Mouse (Mus musculus) layer of hippocampus, postnatal 14 days (tissue): ENCODE measurements around the gene Ice2. TPM values are rescaled to one million over a fixed set of nuclear protein-coding genes. Genes with fewer than 3 reads are reported as not detected.
A peak's percentile ranks its signal among the peaks of the same experiment; 100 is the strongest.

ENCODE experiments used
- DNase-seq, 2 experiments: peaks; one replicate each; pipeline ENCODE4 v3.0.0; 2021 to 2022; ENCODE audit warnings: low spot score in 2 of 2, mixed read lengths in 1 of 2
- total RNA-seq, 2 experiments: library from RNA; stranded (reverse); gene quantifications; 2 replicates each; pipeline ENCODE4 v1.2.3; 2021

Ice2 gene
- total RNA-seq, 2 experiments from 2014 or later: 8.9 to 9.9 TPM

DNA sequence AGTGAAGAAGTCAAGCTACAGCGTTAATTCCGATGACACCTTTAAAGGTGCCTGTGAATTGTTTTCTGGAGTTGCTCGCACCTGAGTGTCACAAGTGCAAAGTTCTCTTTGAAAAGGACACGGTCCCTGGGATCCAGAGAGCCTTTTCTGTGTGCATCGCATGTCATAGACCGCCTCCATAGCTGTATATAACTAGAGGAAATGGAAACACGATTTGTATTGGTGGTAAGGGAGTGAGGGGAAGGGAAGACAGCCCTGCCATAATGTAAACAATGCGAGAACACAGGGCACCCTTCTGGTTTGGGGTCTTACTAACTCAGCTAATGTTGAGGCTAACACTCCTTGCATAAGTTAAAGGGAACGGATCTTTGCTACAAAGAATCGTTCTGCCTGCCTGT is 746 bp downstream of the Ice2 start:
- no peak for DNase-seq

DNA sequence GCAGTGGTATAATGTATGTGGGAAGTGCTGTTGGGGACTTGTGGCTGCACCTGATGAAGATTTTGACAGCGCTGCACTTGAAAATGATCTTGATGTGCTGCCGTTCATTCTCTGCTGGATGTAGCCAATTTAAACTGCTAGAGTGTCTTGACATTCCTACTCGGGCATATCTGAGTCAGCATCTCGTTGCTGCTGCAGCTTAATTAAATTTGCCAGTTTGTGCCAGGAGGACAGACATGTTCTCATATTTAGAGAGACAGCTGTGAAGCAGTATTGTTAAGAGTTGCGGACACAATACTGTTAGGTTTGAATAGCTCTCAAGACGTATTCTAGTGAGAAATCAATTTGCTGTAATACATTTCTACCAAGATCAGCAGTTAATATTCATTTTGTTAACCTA is 7.0 kb downstream of the Ice2 start:
- no peak for DNase-seq

- DNase-seq: no peak
Measured at GRCm38 (mm10) chr9:69419476-69419875, 21.8 kb downstream of the Ice2 start.

GRCm38 (mm10) chr9:69430531-69430930 is 32.8 kb downstream of the Ice2 start:
- no peak for DNase-seq

GRCm38 (mm10) chr9:69431863-69432555 is 34.3 kb downstream of the Ice2 start:
- DNase-seq: peak in 1 of 2 experiments; percentile 15

DNA sequence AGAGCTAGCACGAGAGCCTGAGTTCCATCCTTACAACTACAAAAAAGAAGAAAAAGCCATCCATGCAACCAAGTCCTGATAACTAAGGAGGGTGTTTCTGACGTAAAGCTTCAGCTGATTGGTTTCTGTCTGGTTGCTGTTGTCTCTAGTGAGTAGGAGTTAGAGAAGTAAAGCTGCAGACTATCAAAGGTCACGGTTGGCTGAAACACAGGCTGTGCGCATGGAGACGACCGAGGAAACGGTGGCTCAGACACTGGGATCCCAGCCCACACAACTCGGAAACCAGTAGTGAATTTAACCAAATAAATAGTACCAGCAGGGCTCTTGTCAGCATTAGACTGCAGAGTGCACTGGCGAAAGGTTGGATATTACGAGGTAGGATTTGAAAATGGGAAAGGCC is 37.5 kb downstream of the Ice2 start:
- no peak for DNase-seq

DNA sequence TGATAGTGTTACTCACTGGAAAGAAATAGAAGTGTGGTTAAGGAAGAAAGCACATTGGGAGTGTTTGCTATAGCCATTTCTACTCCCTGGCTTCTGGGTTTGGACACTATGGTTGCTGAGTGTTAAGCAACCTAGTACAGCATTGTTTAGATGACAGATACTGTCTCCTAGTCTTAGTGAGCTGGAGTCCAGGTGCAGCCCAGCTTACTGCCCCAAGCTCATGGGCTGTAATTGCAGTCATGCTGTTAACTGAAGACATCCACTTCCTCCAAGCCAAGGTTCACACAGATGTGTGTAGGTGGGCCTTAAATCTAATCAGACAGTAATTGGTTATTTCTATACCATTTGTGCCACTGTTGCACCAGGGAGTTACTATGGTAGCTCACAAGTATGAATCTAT is 38.0 kb downstream of the Ice2 start:
- no peak for DNase-seq

DNA sequence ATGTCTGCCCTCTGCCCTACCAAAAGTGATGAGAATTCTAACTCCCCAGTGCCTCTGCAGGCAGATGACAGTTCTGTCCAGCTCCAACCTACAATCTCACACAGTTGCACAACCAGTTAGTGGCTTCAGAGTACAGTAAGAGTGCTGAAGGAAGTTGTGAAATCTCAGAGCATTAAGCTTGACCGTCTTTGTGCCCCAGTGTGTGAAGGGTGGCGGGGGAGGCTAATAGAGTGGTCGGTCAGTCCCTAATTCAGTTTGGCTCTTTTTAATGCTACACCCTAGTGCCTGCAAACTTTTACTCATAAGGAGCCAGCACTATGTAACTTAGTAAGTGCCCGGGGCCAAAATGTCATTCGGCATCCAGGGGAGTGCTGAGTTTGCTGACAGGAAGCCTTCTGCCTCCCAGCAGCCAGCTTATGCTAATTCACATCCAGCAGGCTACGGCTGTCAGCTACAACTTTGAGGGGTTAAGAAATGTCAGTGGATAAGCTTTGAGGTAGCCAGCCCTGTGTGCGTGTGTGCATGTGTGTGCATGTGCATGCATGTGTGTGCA is 42.2 kb downstream of the Ice2 start:
- DNase-seq: no peak

DNA sequence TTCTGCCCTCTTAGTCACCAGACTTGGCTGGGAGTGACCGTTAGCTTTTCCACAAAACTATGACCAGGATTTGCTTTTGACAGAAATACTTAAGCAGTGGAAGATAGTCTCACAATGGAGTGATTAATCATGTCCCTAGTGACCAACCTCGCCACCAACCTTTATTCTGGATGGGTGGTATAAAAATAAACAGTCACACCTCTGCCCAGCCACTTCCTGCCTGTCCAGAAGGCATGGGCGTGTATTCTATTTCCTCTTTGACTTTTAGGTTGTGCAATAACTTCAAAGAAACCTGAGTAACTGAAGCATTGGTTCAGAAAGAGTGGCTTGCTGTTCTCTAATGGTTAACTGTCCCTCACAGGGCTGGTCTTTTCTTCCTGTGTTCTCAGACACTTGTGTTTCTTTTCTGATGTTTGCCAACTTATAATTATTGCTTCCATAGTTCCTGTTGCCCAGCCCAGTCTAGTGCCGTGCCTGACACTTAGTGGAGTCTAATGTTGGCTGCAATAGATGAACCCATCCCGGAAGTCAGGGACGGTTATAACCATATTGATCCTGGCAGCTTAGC is 44.8 kb downstream of the Ice2 start:
- no peak for DNase-seq

DNA sequence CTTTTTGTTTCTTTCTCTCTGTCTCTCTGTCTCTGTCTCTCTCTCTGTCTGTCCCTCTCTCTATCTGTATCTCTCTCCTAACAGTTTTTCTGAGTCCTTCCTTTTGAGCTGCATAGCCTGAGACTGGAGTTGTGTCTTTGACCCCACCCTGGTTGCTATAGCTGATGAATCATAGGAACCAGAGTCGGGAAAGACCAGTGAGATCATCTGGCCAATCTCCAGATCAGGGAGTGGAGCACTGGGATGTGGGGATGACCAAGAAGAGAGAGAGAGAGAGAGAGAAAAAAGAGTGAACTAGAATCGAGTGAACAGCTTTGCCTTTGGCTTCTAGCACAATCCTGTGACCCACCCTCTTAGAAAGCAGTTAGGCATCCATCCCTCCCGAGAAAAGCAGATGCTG is 45.5 kb downstream of the Ice2 start:
- no peak for DNase-seq

GRCm38 (mm10) chr9:69448801-69449200 is 51.1 kb downstream of the Ice2 start:
- DNase-seq: no peak

GRCm38 (mm10) chr9:69450636-69451035 is 52.9 kb downstream of the Ice2 start:
- no peak for DNase-seq

DNA sequence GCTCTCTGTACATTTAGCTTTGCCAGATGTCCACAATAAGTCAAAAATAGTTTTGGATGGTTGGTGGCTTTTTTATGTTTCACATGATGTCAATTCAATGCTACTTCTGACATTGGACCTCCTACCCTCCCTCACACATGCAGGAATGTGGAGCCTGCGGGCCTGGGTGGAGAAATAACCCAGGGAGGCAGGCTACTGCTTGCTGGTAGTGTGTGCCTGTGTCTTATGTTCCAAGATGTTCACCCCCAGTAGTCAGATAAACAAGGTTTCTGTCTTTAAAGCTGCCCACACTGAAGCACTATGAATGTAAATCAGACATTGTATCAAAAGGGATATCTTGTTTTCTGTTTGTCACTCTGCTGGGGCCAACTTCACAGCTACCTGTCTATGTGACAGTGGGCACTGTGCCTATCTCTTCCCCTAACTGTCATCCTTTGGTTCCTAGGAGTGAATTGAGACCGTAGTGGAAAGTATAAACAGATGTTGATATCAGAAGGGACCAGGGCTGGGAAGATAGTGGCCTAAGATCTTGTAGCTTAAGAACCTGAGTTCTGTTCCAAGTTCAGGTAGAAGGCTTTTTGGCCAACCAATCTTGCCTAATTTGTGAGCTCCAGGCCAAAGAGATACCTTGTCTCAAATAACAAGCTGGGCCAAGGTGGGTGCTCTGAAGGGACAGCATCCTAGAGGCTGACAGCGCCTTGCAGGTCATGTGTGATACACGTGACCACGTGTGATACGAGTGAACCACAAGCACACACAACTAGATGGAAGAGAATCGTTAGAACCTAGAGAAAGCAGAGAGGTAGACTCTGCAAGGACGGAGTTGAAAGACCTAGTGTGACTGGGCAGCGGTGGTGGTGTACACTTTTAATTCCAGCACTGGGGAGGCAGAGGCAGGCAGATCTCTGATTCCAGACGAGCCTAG is 54.4 kb downstream of the Ice2 start:
- DNase-seq: no peak

GRCm38 (mm10) chr9:69453066-69453900 is 55.6 kb downstream of the Ice2 start, which contains the start of gene Anxa2:
Gene Anxa2, plus strand, starts transcription at chr9:69453620.
- DNase-seq: no peak

- DNase-seq: no peak
Measured at GRCm38 (mm10) chr9:69453901-69454666, 56.4 kb downstream of the Ice2 start.

- no peak for DNase-seq
Measured at GRCm38 (mm10) chr9:69454691-69455090, 57.0 kb downstream of the Ice2 start.

DNA sequence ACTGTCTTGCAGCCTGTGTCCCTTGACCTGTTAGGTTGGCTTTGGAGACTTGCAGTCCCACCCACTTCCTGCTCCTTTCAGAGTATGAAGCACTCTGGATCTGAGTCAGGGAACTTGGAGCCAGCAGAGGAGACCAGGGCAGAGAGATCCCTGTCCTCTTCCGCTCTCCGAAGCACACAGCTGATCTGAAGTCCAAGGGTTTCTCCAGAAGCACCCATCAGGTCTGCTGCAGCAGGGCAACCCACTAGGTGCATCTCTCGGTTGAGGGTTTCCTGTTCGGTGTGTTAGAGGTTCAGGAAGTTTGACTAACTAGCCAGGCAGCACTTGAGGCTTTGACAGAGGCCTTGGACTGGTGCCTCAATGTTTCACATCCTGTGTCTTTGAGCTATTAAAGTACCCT is 57.7 kb downstream of the Ice2 start:
- DNase-seq: no peak

DNA sequence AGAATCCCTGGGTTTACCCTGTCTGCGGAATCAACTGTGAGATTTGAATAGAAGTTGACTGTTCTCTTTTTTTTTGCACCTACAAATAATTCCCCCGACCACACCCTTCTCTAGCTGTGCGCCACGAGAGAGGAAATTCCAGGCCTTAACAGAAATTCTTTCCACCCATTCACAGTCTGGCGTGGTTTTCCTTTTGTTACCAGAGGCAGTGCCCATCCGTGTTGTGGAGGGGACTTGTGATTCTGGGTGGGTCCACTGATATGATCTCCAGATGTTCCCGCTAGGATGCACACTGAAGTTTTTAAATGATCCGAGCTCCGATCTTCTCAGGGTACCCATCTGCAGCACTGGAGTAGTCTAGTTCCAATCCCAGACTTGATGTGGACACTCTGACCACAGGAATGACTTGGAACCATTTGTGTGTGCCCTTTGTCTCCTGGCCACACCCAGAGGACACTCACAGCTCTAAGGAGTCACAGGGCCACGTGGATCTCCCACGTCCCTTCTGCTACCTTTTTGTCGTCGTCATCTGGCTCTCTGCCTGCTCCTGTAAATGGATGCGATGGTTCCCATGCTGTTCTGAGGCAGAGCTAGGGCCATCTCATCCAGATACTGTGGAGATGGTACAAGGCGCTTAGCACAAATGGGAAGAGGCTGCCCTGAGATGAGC is 58.8 kb downstream of the Ice2 start:
- no peak for DNase-seq

DNA sequence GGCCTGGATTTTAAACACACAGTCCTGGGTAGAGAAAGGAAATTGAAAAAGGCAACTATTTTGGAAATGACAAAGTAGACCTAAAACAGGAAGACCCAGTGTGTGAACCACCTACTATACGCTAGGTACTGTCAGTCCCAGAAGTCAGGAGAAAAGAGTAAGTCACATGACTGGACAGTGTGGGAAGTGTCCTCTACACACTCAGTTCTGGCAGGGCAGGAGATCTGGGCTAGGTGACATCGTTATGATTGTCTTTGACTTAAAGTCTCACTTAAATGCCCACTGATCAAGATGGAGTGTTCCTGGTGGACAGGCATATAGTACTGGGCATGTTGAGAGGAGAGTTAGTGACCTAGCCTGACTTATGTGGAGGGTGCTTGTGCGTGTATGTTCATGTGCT is 59.4 kb downstream of the Ice2 start:
- no peak for DNase-seq
